Mouse (Mus musculus) central nervous system, embryonic 11.5 days (tissue): ENCODE measurements around the gene Ccdc84. TPM values are rescaled to one million over a fixed set of nuclear protein-coding genes. Genes with fewer than 3 reads are reported as not detected.

Experiments used
- polyA plus RNA-seq: library from polyadenylated mRNA; depleted of rRNA; stranded (reverse); fragments of >200 nt; gene quantifications from 2 replicates; pipeline ENCODE4 v1.2.3, GENCODE M21; 2012; rRNA removed

Gene Ccdc84
- polyA plus RNA-seq: 37.0 and 40.8 TPM in 2 replicates

GRCm38 (mm10) chr9:44418519-44419385, at the start of gene Ccdc84:
TSS of gene Ccdc84 (minus strand) at chr9:44418569.

GRCm38 (mm10) chr9:44454891-44455220, 36.5 kb upstream of the Ccdc84 start, which contains the start of gene Upk2:
TSS of gene Upk2 (minus strand) at chr9:44454976.

GRCm38 (mm10) chr9:44440961-44441360, 22.6 kb upstream of the Ccdc84 start, which contains the start of gene Foxr1:
TSS of gene Foxr1 (minus strand) at chr9:44441136.

GRCm38 (mm10) chr9:44406906-44407751, 11.2 kb downstream of the Ccdc84 start, which contains the start of the genes Rps25 and Trappc4:
TSS of gene Rps25 (plus strand) at chr9:44407139.
TSS of gene Trappc4 (minus strand) at chr9:44407600.

GRCm38 (mm10) chr9:44396684-44397411, 21.5 kb downstream of the Ccdc84 start, which contains the start of gene Slc37a4:
TSS of gene Slc37a4 (plus strand) at chr9:44396852.

GRCm38 (mm10) chr9:44379054-44379834, 39.1 kb downstream of the Ccdc84 start, which contains the start of gene Hyou1:
TSS of gene Hyou1 (plus strand) at chr9:44379490.

GRCm38 (mm10) chr9:44361190-44361917, 57.0 kb downstream of the Ccdc84 start, which contains the start of gene Vps11:
TSS of gene Vps11 (minus strand) at chr9:44361670.

Other genes with a start within 250 kb of the Ccdc84 start
- 19.7 and 24.1 TPM in 2 replicates for gene Cbl, start 184.5 kb downstream of the Ccdc84 start, polyA plus RNA-seq
- 0.05 and 0.14 TPM in 2 replicates for gene Ccdc153, start 177.9 kb downstream of the Ccdc84 start, polyA plus RNA-seq
- gene Pdzd3, start 167.1 kb downstream of the Ccdc84 start, polyA plus RNA-seq: 0.20 and 0.31 TPM in 2 replicates
- gene Nlrx1, start 150.0 kb downstream of the Ccdc84 start, polyA plus RNA-seq: 2.0 and 2.4 TPM in 2 replicates
- 19.3 and 19.5 TPM in 2 replicates for gene Abcg4, start 130.0 kb downstream of the Ccdc84 start, polyA plus RNA-seq
- 38.6 and 43.6 TPM in 2 replicates for gene Hinfp, start 112.9 kb downstream of the Ccdc84 start, polyA plus RNA-seq
- gene C2cd2l, start 98.3 kb downstream of the Ccdc84 start, polyA plus RNA-seq: 19.9 and 22.4 TPM in 2 replicates
- gene Dpagt1, start 92.5 kb downstream of the Ccdc84 start, polyA plus RNA-seq: 20.6 and 44.7 TPM in 2 replicates
- 292 and 369 TPM in 2 replicates for gene H2afx, start 83.9 kb downstream of the Ccdc84 start, polyA plus RNA-seq
- 111 and 135 TPM in 2 replicates for gene Hmbs, start 74.3 kb downstream of the Ccdc84 start, polyA plus RNA-seq
- 24.8 and 28.6 TPM in 2 replicates for gene Vps11, start 56.9 kb downstream of the Ccdc84 start, polyA plus RNA-seq
- 59.1 and 68.3 TPM in 2 replicates for gene Hyou1, start 39.1 kb downstream of the Ccdc84 start, polyA plus RNA-seq
- 20.2 TPM in 2 replicates for gene Slc37a4, start 21.7 kb downstream of the Ccdc84 start, polyA plus RNA-seq
- gene Rps25, start 11.4 kb downstream of the Ccdc84 start, polyA plus RNA-seq: 853 and 1,290 TPM in 2 replicates
- 123 and 141 TPM in 2 replicates for gene Trappc4, start 11.0 kb downstream of the Ccdc84 start, polyA plus RNA-seq
- not detected in 2 replicates for gene Foxr1, start 22.6 kb upstream of the Ccdc84 start, polyA plus RNA-seq
- gene Upk2, start 36.4 kb upstream of the Ccdc84 start, polyA plus RNA-seq: 0.11 and 0.43 TPM in 2 replicates
- gene Bcl9l, start 64.3 kb upstream of the Ccdc84 start, polyA plus RNA-seq: 15.7 and 19.1 TPM in 2 replicates
- not detected in 2 replicates for gene Cxcr5, start 143.3 kb upstream of the Ccdc84 start, polyA plus RNA-seq
- gene Ddx6, start 186.3 kb upstream of the Ccdc84 start, polyA plus RNA-seq: 52.3 and 67.1 TPM in 2 replicates